Comparison of ENCODE assay signal across 32 mouse cellular contexts in the genomic region with DNA sequence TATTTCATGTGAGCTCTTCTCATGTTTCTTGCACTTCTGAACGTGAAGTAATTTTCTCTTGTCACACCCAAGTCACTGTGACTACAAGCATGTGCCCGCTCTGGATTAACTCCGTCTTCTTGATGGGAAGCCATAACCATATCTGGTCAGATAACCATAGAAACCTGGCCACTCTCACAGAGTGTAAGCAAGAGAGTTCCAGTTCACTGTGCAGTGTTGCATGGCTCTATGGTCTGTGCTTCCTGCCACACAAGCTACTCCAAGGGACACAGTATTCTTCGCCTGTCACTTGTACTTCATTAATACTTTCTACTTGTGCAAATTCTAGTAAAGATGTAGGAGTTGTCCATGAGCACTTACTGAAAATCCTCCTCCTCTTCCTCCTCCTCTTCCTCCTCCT. TPM values are rescaled to one million over a fixed set of nuclear protein-coding genes. Genes with fewer than 3 reads are reported as not detected.
DNase-seq lines count a peak whose midpoint lies in the region; ATAC-seq lines count a peak whose summit lies in the region.
"Had no signal": no experiment of that assay in that cellular context is flagged by ENCODE, and none has a peak within 500 bp of the region (broad histone marks: within the 10 kb centered on the region; RNA-seq: fewer than 3 reads in every experiment).

No protein-coding gene starts in this region.

- H3K27ac ChIP-seq in forebrain, embryonic 15.5 days (replicated peaks) = no peak overlapping the region
- H3K27ac ChIP-seq in forebrain, embryonic 11.5 days (ENCODE audit: low read depth, low read length) = no peak overlapping the region
- H3K27ac ChIP-seq in intestine, embryonic 14.5 days (ENCODE audit: low read depth) = no peak overlapping the region
- H3K27ac ChIP-seq in intestine, embryonic 16.5 days (ENCODE audit: low read length) = no peak overlapping the region
- no peak overlapping the region for H3K27ac ChIP-seq in midbrain, embryonic 15.5 days
- no peak overlapping the region for H3K27ac ChIP-seq in midbrain, embryonic 14.5 days (replicated peaks; ENCODE audit: low read depth, low read length)
- H3K27ac ChIP-seq: embryonic facial prominence, embryonic 15.5 days; heart, embryonic 10.5 days; heart, embryonic 15.5 days; limb, embryonic 12.5 days; liver, embryonic 15.5 days; neural tube, embryonic 12.5 days had no signal

- DNase-seq in forebrain, embryonic 11.5 days (ENCODE audit: low spot score) = no peak
- no peak for DNase-seq in intestine, embryonic 14.5 days (ENCODE audit: low spot score)
- no peak for DNase-seq in midbrain, embryonic 14.5 days
- DNase-seq in left cerebral cortex, postnatal 10 days (ENCODE audit: extremely low spot score in 1 of 2, low spot score in 2 of 2) = no peak
- DNase-seq: adrenal gland, adult 2 months; adrenal gland, postnatal 36 days; B cell, adult 2 months; cerebellum, adult 18-20 months; cerebellum, postnatal 10 days; gastrocnemius, postnatal 25 days; heart, adult 11 months; heart, postnatal 36 days; kidney, adult 2 months; kidney, postnatal 14 days; layer of hippocampus, adult 9-11 months; lung, postnatal 36 days; right cerebral cortex, adult 18-20 months; spleen, adult 18-20 months; thymus, postnatal 14 days had no signal

- no peak overlapping the region for H3K4me3 ChIP-seq in forebrain, embryonic 15.5 days
- H3K4me3 ChIP-seq in forebrain, embryonic 11.5 days (ENCODE audit: low read depth, low read length) = no peak overlapping the region
- H3K4me3 ChIP-seq in intestine, embryonic 14.5 days (ENCODE audit: low read depth, low read length) = no peak overlapping the region
- H3K4me3 ChIP-seq in intestine, embryonic 16.5 days (ENCODE audit: low read length) = no peak overlapping the region
- no peak overlapping the region for H3K4me3 ChIP-seq in midbrain, embryonic 15.5 days
- H3K4me3 ChIP-seq in midbrain, embryonic 14.5 days (replicated peaks; ENCODE audit: low read depth, low read length) = no peak overlapping the region
- H3K4me3 ChIP-seq: embryonic facial prominence, embryonic 15.5 days; heart, embryonic 10.5 days; heart, embryonic 15.5 days; limb, embryonic 12.5 days; liver, embryonic 15.5 days; myocyte; neural tube, embryonic 12.5 days had no signal

- intact Hi-C loops in left cerebral cortex, postnatal 10 days (cut with DNase I) = loop anchor here (10.0 kb wide), 2 partner anchors 617 to 807 kb away; no protein-coding TSS in a partner anchor

- no peak overlapping the region for H3K9ac ChIP-seq in forebrain, embryonic 15.5 days (replicated peaks)
- H3K9ac ChIP-seq in forebrain, embryonic 11.5 days (ENCODE audit: low read length) = no peak overlapping the region
- H3K9ac ChIP-seq in intestine, embryonic 14.5 days (ENCODE audit: low read length) = no peak overlapping the region
- H3K9ac ChIP-seq in intestine, embryonic 16.5 days (ENCODE audit: low read depth, low read length) = no peak overlapping the region
- H3K9ac ChIP-seq in midbrain, embryonic 15.5 days = no peak overlapping the region
- no peak overlapping the region for H3K9ac ChIP-seq in midbrain, embryonic 14.5 days (replicated peaks; ENCODE audit: low read length)
- H3K9ac ChIP-seq: embryonic facial prominence, embryonic 15.5 days; heart, embryonic 15.5 days; limb, embryonic 12.5 days; liver, embryonic 15.5 days; neural tube, embryonic 12.5 days had no signal

- H3K4me1 ChIP-seq in forebrain, embryonic 15.5 days = no peaks in the 10 kb centered on the region
- H3K4me1 ChIP-seq in forebrain, embryonic 11.5 days (replicated peaks; ENCODE audit: control insufficient read depth, insufficient read depth, low read length) = no peaks in the 10 kb centered on the region
- no peaks in the 10 kb centered on the region for H3K4me1 ChIP-seq in intestine, embryonic 14.5 days (replicated peaks; ENCODE audit: control insufficient read depth, insufficient read depth, low read length)
- no peaks in the 10 kb centered on the region for H3K4me1 ChIP-seq in intestine, embryonic 16.5 days (ENCODE audit: control insufficient read depth, insufficient read depth, low read length)
- H3K4me1 ChIP-seq in midbrain, embryonic 15.5 days = no peaks in the 10 kb centered on the region
- H3K4me1 ChIP-seq in midbrain, embryonic 14.5 days (ENCODE audit: control insufficient read depth, insufficient read depth, low read length) = no peaks in the 10 kb centered on the region
- H3K4me1 ChIP-seq: embryonic facial prominence, embryonic 15.5 days; heart, embryonic 10.5 days; heart, embryonic 15.5 days; liver, embryonic 15.5 days; neural tube, embryonic 12.5 days had no signal

- H3K36me3 ChIP-seq in forebrain, embryonic 15.5 days = no peaks in the 10 kb centered on the region
- H3K36me3 ChIP-seq in forebrain, embryonic 11.5 days (ENCODE audit: control insufficient read depth, insufficient read depth, low read length) = no peaks in the 10 kb centered on the region
- H3K36me3 ChIP-seq in intestine, embryonic 14.5 days (ENCODE audit: control insufficient read depth, insufficient read depth, low read length) = no peaks in the 10 kb centered on the region
- no peaks in the 10 kb centered on the region for H3K36me3 ChIP-seq in intestine, embryonic 16.5 days (ENCODE audit: control insufficient read depth, insufficient read depth, low read length)
- no peaks in the 10 kb centered on the region for H3K36me3 ChIP-seq in midbrain, embryonic 15.5 days (replicated peaks)
- no peaks in the 10 kb centered on the region for H3K36me3 ChIP-seq in midbrain, embryonic 14.5 days (ENCODE audit: control insufficient read depth, insufficient read depth, low read length)
- H3K36me3 ChIP-seq: embryonic facial prominence, embryonic 15.5 days; heart, embryonic 10.5 days; heart, embryonic 15.5 days; limb, embryonic 12.5 days; liver, embryonic 15.5 days; neural tube, embryonic 12.5 days had no signal

- no peak overlapping the region for H3K4me2 ChIP-seq in forebrain, embryonic 15.5 days (replicated peaks)
- H3K4me2 ChIP-seq in forebrain, embryonic 11.5 days (ENCODE audit: low read depth, low read length, severe bottlenecking) = no peak overlapping the region
- no peak overlapping the region for H3K4me2 ChIP-seq in intestine, embryonic 14.5 days (ENCODE audit: low read length)
- H3K4me2 ChIP-seq in intestine, embryonic 16.5 days (ENCODE audit: low read depth, low read length) = no peak overlapping the region
- H3K4me2 ChIP-seq in midbrain, embryonic 15.5 days = no peak overlapping the region
- no peak overlapping the region for H3K4me2 ChIP-seq in midbrain, embryonic 14.5 days (ENCODE audit: low read length)
- H3K4me2 ChIP-seq: embryonic facial prominence, embryonic 15.5 days; heart, embryonic 15.5 days; liver, embryonic 15.5 days; neural tube, embryonic 12.5 days had no signal

- no peaks in the 10 kb centered on the region for H3K9me3 ChIP-seq in forebrain, embryonic 15.5 days
- H3K9me3 ChIP-seq in forebrain, embryonic 11.5 days (ENCODE audit: control insufficient read depth, low read length) = no peaks in the 10 kb centered on the region
- no peaks in the 10 kb centered on the region for H3K9me3 ChIP-seq in intestine, embryonic 14.5 days (ENCODE audit: control insufficient read depth, low read length)
- H3K9me3 ChIP-seq in intestine, embryonic 16.5 days (ENCODE audit: control insufficient read depth, low read length) = no peaks in the 10 kb centered on the region
- H3K9me3 ChIP-seq in midbrain, embryonic 15.5 days = no peaks in the 10 kb centered on the region
- H3K9me3 ChIP-seq in midbrain, embryonic 14.5 days (ENCODE audit: control insufficient read depth, low read length) = no peaks in the 10 kb centered on the region
- H3K9me3 ChIP-seq: embryonic facial prominence, embryonic 15.5 days; heart, embryonic 10.5 days; heart, embryonic 15.5 days; limb, embryonic 12.5 days; liver, embryonic 15.5 days; neural tube, embryonic 12.5 days had no signal

- 86% methylated on average over 4 of the region's 4 CpGs for WGBS in forebrain, embryonic 15.5 days
- 82% methylated on average over 4 of the region's 4 CpGs for WGBS in forebrain, embryonic 11.5 days
- WGBS in intestine, embryonic 14.5 days = 63% methylated on average over 4 of the region's 4 CpGs
- WGBS in intestine, embryonic 16.5 days = 68% methylated on average over 4 of the region's 4 CpGs
- WGBS in midbrain, embryonic 15.5 days = 83% methylated on average over 4 of the region's 4 CpGs
- 77% methylated on average over 4 of the region's 4 CpGs for WGBS in midbrain, embryonic 14.5 days

- H3K27me3 ChIP-seq in forebrain, embryonic 15.5 days = no peaks in the 10 kb centered on the region
- H3K27me3 ChIP-seq in forebrain, embryonic 11.5 days (ENCODE audit: control insufficient read depth, insufficient read depth, low read length) = no peaks in the 10 kb centered on the region
- H3K27me3 ChIP-seq in intestine, embryonic 14.5 days (replicated peaks; ENCODE audit: control insufficient read depth, insufficient read depth, low read length) = no peaks in the 10 kb centered on the region
- no peaks in the 10 kb centered on the region for H3K27me3 ChIP-seq in intestine, embryonic 16.5 days (replicated peaks; ENCODE audit: control insufficient read depth, insufficient read depth, low read length)
- no peaks in the 10 kb centered on the region for H3K27me3 ChIP-seq in midbrain, embryonic 15.5 days (replicated peaks)
- no peaks in the 10 kb centered on the region for H3K27me3 ChIP-seq in midbrain, embryonic 14.5 days (ENCODE audit: control insufficient read depth, insufficient read depth, low read length)
- H3K27me3 ChIP-seq: embryonic facial prominence, embryonic 15.5 days; heart, embryonic 15.5 days; limb, embryonic 12.5 days; neural tube, embryonic 12.5 days had no signal

- ATAC-seq in forebrain, embryonic 15.5 days (replicated peaks) = peak; percentile 33; the same call in 1 of the 2 replicates
- ATAC-seq in forebrain, embryonic 11.5 days (replicated peaks; ENCODE audit: low FRiP score) = no peak
- ATAC-seq in intestine, embryonic 14.5 days (replicated peaks; ENCODE audit: low FRiP score, low TSS enrichment, low read depth) = peak; percentile 62; the same call in 1 of the 2 replicates
- no peak for ATAC-seq in intestine, embryonic 16.5 days
- 0 out of 2 replicates have a peak, but pooled peaks have one; percentile 37 for ATAC-seq in midbrain, embryonic 15.5 days (replicated peaks)
- no peak for ATAC-seq in midbrain, embryonic 14.5 days (ENCODE audit: low FRiP score, low TSS enrichment)
- ATAC-seq: activated CD4-positive, CD25-positive, alpha-beta regulatory T cell, adult 4 months had no signal

RNA-seq across cellular contexts. Expression of a gene that starts 37.4 kb away (rescaled TPM):
- polyA plus RNA-seq in forebrain, embryonic 15.5 days (2015; fragmentation: Nextera tagmentation; extraction: Ambion mirVana) = 6.1 and 7.7 TPM in 2 replicates
- polyA plus RNA-seq in forebrain, embryonic 11.5 days (2014; fragmentation: Nextera tagmentation; extraction: Ambion mirVana) = 4.2 and 8.2 TPM in 2 replicates
- 3.5 and 6.2 TPM in 2 replicates for polyA plus RNA-seq in intestine, embryonic 14.5 days (2014; fragmentation: Nextera tagmentation; extraction: Ambion mirVana)
- 3.0 and 3.6 TPM in 2 replicates for polyA plus RNA-seq in intestine, embryonic 16.5 days (2015; fragmentation: Nextera tagmentation; extraction: Ambion mirVana)
- 6.1 and 8.2 TPM in 2 replicates for polyA plus RNA-seq in midbrain, embryonic 15.5 days (2015; fragmentation: Nextera tagmentation; extraction: Ambion mirVana)
- polyA plus RNA-seq in midbrain, embryonic 14.5 days (2014; fragmentation: Nextera tagmentation; extraction: Ambion mirVana) = 5.9 and 7.0 TPM in 2 replicates
- 1 to 10 TPM; 1.9 to 2.1 TPM for total RNA-seq in left cerebral cortex, postnatal 10 days (2021)
- total RNA-seq: adrenal gland, adult 2 months; common myeloid progenitor, adult 5-6 weeks; megakaryocyte, adult 5-6 weeks had no signal
- polyA plus RNA-seq: activated CD4-positive, CD25-positive, alpha-beta regulatory T cell, adult 4 months had no signal

RNA-seq across cellular contexts. Expression of a gene that starts 37.9 kb away (rescaled TPM):
- polyA plus RNA-seq in forebrain, embryonic 15.5 days (2015; fragmentation: Nextera tagmentation; extraction: Ambion mirVana) = 58.9 and 60.6 TPM in 2 replicates
- polyA plus RNA-seq in forebrain, embryonic 11.5 days (2014; fragmentation: Nextera tagmentation; extraction: Ambion mirVana) = 84.3 and 85.8 TPM in 2 replicates
- polyA plus RNA-seq in intestine, embryonic 14.5 days (2014; fragmentation: Nextera tagmentation; extraction: Ambion mirVana) = 79.6 and 85.1 TPM in 2 replicates
- polyA plus RNA-seq in intestine, embryonic 16.5 days (2015; fragmentation: Nextera tagmentation; extraction: Ambion mirVana) = 88.6 and 89.9 TPM in 2 replicates
- 46.5 and 47.5 TPM in 2 replicates for polyA plus RNA-seq in midbrain, embryonic 15.5 days (2015; fragmentation: Nextera tagmentation; extraction: Ambion mirVana)
- polyA plus RNA-seq in midbrain, embryonic 14.5 days (2014; fragmentation: Nextera tagmentation; extraction: Ambion mirVana) = 46.0 and 57.5 TPM in 2 replicates
- total RNA-seq in left cerebral cortex, postnatal 10 days (2021) = 10 to 100 TPM; 47.5 to 51.0 TPM

Comparison
In these comparisons a context has a peak if more than half of its experiments do, and no peak if none do; other contexts are left out.
1. ATAC-seq: peak in forebrain, embryonic 15.5 days (single experiment), intestine, embryonic 14.5 days (single experiment) and midbrain, embryonic 15.5 days (single experiment); none in forebrain, embryonic 11.5 days (single experiment), intestine, embryonic 16.5 days (single experiment) and midbrain, embryonic 14.5 days (single experiment).